Mouse (Mus musculus): Measurements from ENCODE around the gene Actbl2. TPM values are rescaled to one million over a fixed set of nuclear protein-coding genes. Genes with fewer than 3 reads are reported as not detected.

Gene Actbl2
- total RNA-seq (2021): not detected
- long read RNA-seq, experiment 1, partial matches to known transcripts: 0 of 1 reads
- long read RNA-seq, experiment 1, other reads (novel, unspliced or antisense): 1 of 1 reads
- long read RNA-seq, experiment 2: 0 reads

DNA sequence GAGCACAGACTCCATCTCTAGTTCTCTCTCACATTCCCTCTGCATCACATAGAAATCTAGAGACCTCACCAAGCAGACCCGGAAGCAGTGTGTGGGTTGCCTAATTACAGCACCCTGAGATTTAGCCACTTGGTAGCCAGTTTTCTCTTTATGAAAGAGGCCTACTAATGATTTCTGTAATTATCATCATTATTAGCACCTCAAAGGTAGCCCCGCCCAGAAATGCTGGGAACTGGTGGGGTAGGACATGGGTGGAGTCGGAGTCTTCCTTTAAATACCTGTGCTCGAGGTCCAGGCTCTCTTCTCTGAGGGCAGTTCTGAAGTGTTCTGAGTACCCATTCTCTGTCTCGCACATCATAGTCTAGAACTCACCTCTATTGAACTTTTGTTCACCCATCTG, at the start of gene Actbl2:
Actbl2 (plus strand) TSS at position 301 of the 400 bp plus-strand sequence.
- intact Hi-C loops (cut with DNase I): loop anchor here (5.0 kb wide), 1 partner anchor 153 kb away; no protein-coding TSS in a partner anchor
- no peak for DNase-seq (ENCODE audit: low spot score in 2 of 2)

- intact Hi-C loops (cut with DNase I): no loop called here
- no peak for DNase-seq (ENCODE audit: low spot score in 2 of 2)
Measured at GRCm38 (mm10) chr13:111210649-111211378, 44.0 kb upstream of the Actbl2 start.

DNA sequence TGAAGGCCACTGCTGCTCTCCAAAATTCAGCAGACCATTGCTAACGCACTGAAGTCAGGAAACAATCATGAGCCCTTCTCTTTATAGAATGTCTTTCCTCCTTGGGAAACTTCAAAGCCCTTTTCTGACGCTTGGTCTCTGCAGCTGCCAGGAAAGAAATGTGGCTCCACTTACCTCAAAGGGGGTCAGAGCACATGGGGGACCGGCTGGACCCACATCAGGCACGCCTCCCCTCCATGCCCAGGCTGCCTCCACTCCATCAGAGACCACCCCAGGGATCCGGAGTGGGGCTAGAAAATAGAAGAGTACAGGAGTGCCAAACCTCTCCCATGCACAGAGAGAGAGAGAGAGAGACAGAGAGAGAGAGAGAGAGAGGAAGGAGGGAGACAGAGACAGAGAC, 26.0 kb upstream of the Actbl2 start:
- intact Hi-C loops (cut with DNase I): no loop called here
- no peak for DNase-seq (ENCODE audit: low spot score in 2 of 2)

- DNase-seq (ENCODE audit: low spot score in 2 of 2): no peak
- intact Hi-C loops (cut with DNase I): no loop called here
Measured at GRCm38 (mm10) chr13:111229541-111229940, 25.3 kb upstream of the Actbl2 start.

DNA sequence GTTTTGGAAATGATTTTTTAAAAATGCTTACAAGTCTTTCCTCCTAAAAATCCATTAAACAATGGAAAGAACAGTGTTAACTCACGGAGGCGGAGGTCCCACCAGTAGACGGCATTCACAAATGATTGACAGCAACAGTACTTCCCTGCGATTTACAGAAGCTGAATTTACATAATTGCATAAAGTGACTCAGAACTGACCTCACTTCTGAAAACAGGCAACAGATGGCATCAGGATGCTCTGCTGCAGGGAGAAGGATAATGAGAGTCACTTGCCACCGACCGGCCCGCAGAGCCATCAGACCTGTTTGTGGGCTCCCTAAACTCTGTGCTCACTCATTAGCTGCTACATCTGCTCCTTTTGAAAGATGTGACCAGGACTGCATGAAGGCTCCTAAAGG, 22.4 kb upstream of the Actbl2 start:
- intact Hi-C loops (cut with DNase I): loop anchor here (10.0 kb wide), 2 partner anchors 188 to 668 kb away; no protein-coding TSS in a partner anchor

DNA sequence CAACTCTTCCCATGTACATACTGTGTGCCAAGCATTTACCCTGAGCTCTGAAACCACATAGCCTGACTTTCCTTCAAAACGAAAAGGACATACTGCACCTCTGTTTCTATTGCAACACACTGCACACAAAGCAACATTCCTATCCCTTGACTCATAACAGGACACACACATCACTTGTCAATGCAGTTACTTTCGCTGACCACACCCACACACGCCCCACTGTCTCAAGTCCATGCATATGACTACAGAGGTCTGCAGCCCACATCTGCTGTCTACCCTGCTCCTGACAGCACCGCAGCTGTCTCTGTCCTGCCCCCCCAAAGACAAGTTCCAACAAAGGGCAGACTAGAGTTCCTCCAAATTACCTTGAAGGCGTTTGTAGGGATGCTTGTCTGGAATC, 21.5 kb upstream of the Actbl2 start:
- intact Hi-C loops (cut with DNase I): loop anchor here (10.0 kb wide), 2 partner anchors 189 to 669 kb away; no protein-coding TSS in a partner anchor
- no peak for DNase-seq (ENCODE audit: low spot score in 2 of 2)

More for the DNA sequence above, 22.4 kb upstream of the Actbl2 start:
- DNase-seq (ENCODE audit: low spot score in 2 of 2): peak in 1 of 2 experiments; percentile 24

- DNase-seq (ENCODE audit: low spot score in 2 of 2): no peak
- intact Hi-C loops (cut with DNase I): loop anchor here (2.0 to 10.0 kb wide), 3 partner anchors 190 to 840 kb away; partner anchors contain the start of gene Plk2
Measured at GRCm38 (mm10) chr13:111234573-111234972, 20.2 kb upstream of the Actbl2 start.

- intact Hi-C loops (cut with DNase I): loop anchor here (2.0 to 10.0 kb wide), 5 partner anchors 177 to 841 kb away; partner anchors contain the start of gene Plk2
Measured at GRCm38 (mm10) chr13:111235719-111236166, 19.1 kb upstream of the Actbl2 start.

GRCm38 (mm10) chr13:111236461-111236864, 18.4 kb upstream of the Actbl2 start:
- intact Hi-C loops (cut with DNase I): loop anchor here (5.0 to 10.0 kb wide), 4 partner anchors 176 to 672 kb away; no protein-coding TSS in a partner anchor
- DNase-seq (ENCODE audit: low spot score in 2 of 2): no peak

More at GRCm38 (mm10) chr13:111235719-111236166, 19.1 kb upstream of the Actbl2 start:
- DNase-seq (ENCODE audit: low spot score in 2 of 2): no peak

GRCm38 (mm10) chr13:111237296-111237695, 17.5 kb upstream of the Actbl2 start:
- intact Hi-C loops (cut with DNase I): loop anchor here (5.0 to 10.0 kb wide), 4 partner anchors 175 to 672 kb away; no protein-coding TSS in a partner anchor
- no peak for DNase-seq (ENCODE audit: low spot score in 2 of 2)

DNA sequence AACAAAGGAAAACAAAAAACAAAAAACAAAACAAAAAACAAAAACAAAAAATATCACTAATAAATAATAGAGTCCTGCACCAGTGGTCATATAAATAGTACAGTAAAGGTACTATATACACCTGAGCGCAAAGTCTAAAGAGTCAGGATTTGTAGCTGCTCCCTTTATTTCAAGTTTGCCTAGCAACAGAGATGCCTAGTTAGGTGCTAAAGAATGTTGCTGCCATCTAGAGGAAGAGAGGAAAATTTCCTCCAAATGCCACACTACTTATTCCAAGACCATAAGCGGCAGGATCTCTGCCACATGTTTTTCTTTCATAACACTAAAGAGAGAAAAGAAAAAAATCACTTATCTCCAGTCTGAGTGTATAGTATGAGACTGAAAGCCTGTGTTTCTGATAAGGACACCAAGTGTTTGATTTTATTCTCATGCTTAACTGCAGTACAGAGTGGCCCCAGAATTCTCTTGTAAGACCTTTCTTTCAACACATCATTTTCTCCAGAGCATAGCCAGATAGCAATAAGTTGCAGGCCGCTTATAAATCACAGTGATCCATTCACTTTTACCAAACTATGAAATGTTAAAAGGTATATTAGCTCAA, 16.8 kb upstream of the Actbl2 start:
- intact Hi-C loops (cut with DNase I): loop anchor here (5.0 to 10.0 kb wide), 4 partner anchors 174 to 673 kb away; no protein-coding TSS in a partner anchor
- peak; percentile 22 to 65 for DNase-seq (ENCODE audit: low spot score in 2 of 2)

DNA sequence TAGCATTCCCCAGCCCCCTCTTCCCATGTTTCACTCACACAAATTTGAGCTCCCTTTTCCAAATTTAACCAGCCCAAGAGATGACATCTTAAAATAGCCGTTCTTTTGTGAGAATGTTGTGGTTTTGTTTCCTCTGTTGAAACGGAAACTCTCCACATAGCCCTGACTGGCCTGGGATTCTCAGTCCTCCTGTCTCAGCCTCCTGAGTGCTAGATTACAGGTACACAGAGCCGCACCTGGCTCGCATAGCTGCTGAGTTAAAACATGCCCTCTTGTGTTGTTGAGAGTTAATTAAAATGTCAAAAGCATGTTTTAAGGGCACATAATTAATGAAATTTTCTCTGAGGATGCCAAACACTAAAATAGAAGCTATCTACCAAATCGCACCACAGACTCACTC, 3.7 kb upstream of the Actbl2 start:
- DNase-seq (ENCODE audit: low spot score in 2 of 2): no peak
- intact Hi-C loops (cut with DNase I): loop anchor here (5.0 kb wide), 1 partner anchor 156 kb away; no protein-coding TSS in a partner anchor

GRCm38 (mm10) chr13:111251795-111252194, 3.0 kb upstream of the Actbl2 start:
- DNase-seq (ENCODE audit: low spot score in 2 of 2): no peak
- intact Hi-C loops (cut with DNase I): loop anchor here (5.0 kb wide), 1 partner anchor 156 kb away; no protein-coding TSS in a partner anchor

GRCm38 (mm10) chr13:111258016-111258415, 3.2 kb downstream of the Actbl2 start:
- no peak for DNase-seq (ENCODE audit: low spot score in 2 of 2)

GRCm38 (mm10) chr13:111258424-111259092, 3.7 kb downstream of the Actbl2 start:
- intact Hi-C loops (cut with DNase I): no loop called here
- no peak for DNase-seq (ENCODE audit: low spot score in 2 of 2)

More at GRCm38 (mm10) chr13:111258016-111258415, 3.2 kb downstream of the Actbl2 start:
- intact Hi-C loops (cut with DNase I): no loop called here

GRCm38 (mm10) chr13:111259093-111259491, 4.3 kb downstream of the Actbl2 start:
- intact Hi-C loops (cut with DNase I): no loop called here
- DNase-seq (ENCODE audit: low spot score in 2 of 2): no peak

GRCm38 (mm10) chr13:111259711-111260110, 4.9 kb downstream of the Actbl2 start:
- intact Hi-C loops (cut with DNase I): no loop called here
- DNase-seq (ENCODE audit: low spot score in 2 of 2): no peak

- intact Hi-C loops (cut with DNase I): no loop called here
- DNase-seq (ENCODE audit: low spot score in 2 of 2): no peak
Measured at GRCm38 (mm10) chr13:111263186-111263585, 8.4 kb downstream of the Actbl2 start.

DNA sequence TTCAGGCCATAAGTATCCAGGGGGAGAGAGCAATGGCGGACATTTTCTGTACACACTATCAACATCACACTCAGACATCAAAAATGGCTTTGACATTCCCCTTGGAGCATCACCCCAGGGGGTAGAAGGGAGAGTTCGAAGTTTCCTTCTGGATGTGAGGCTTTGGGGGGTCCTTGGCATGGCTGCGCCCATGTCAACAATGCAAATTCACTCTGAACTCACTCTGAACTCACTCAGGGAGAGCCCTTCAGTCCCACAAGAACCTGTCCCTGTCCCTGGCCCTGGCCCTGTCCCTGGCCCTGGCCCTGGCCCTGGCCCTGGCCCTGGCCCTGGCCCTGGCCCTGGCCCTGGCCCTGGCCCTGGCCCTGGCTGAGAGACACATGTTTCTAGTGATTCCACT, 8.9 kb downstream of the Actbl2 start:
- no peak for DNase-seq (ENCODE audit: low spot score in 2 of 2)
- intact Hi-C loops (cut with DNase I): no loop called here
